In the genomic region with DNA sequence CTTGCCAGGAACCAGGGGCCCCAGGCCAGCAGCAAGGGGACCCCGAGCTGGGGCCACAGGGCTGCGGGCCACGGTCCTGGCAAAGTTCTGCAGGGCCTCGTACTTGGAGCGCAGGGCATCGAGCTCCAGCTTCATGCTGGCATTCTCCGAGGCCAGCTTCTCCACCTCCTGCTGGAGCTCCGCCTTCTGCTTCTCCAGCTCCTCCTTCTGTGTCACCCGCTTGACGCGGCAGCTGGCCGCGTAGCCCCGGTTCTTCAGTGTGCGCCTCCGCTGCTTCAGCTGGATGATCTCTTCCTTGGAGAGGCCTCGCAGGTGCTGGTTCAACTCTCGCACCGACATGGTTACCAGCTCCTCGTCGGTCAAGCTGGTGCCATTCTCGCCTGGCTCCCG, we compare ENCODE assay signal across 7 mouse cellular contexts. TPM values are rescaled to one million over a fixed set of nuclear protein-coding genes. Genes with fewer than 3 reads are reported as not detected.
DNase-seq lines count a peak whose midpoint lies in the region; ATAC-seq and TF ChIP-seq lines count a peak whose summit lies in the region.

No protein-coding gene starts in this region.

- no peak overlapping the region for H3K4me3 ChIP-seq in testis, adult 2 months (ENCODE audit: control insufficient read depth, low read depth, low read length)
- H3K4me3 ChIP-seq in embryonic facial prominence, embryonic 13.5 days, result no peak overlapping the region

- no peak for ATAC-seq in embryonic facial prominence, embryonic 13.5 days (ENCODE audit: insufficient number of reproducible peaks, insufficient read depth, low FRiP score, low TSS enrichment, low read depth)

- no peak overlapping the region; the same call in 1 of the 2 replicates for H3K4me2 ChIP-seq in embryonic facial prominence, embryonic 13.5 days

- H3K4me1 ChIP-seq in testis, adult 2 months (ENCODE audit: control insufficient read depth, insufficient read depth, low read length), result peaks cover 23% of the 10 kb centered on the region
- peaks cover 39% of the 10 kb centered on the region for H3K4me1 ChIP-seq in embryonic facial prominence, embryonic 13.5 days

- peak overlapping the region; percentile 62 for H3K27ac ChIP-seq in testis, adult 2 months (ENCODE audit: control insufficient read depth, insufficient read depth, low read depth, low read length)
- H3K27ac ChIP-seq in embryonic facial prominence, embryonic 13.5 days, result peak overlapping the region; percentile 44; the same call in 1 of the 2 replicates

- TF ChIP-seq POLR2A in testis, adult 2 months (IDR thresholded peaks at IDR 0.05; ENCODE audit: control insufficient read depth, low read depth, low read length), result no peak

- H3K9me3 ChIP-seq in embryonic facial prominence, embryonic 13.5 days, result no peaks in the 10 kb centered on the region

- no peaks in the 10 kb centered on the region for H3K27me3 ChIP-seq in testis, adult 2 months (ENCODE audit: control insufficient read depth, insufficient read depth, low read length)
- no peaks in the 10 kb centered on the region for H3K27me3 ChIP-seq in embryonic facial prominence, embryonic 13.5 days

- no peak for DNase-seq in testis, postnatal 14 days (ENCODE audit: low spot score)
- peak; percentile 82 for DNase-seq in kidney, adult 9 months
- peak; percentile 46 for DNase-seq in lung, postnatal 36 days
- DNase-seq in thymus, adult 18-20 months, result peak; percentile 70 to 75
- no peak for DNase-seq in right cerebral cortex, postnatal 10 days (ENCODE audit: low spot score in 2 of 2)

- no peak overlapping the region for H3K9ac ChIP-seq in embryonic facial prominence, embryonic 13.5 days

- 83% methylated on average over 23 of the region's 23 CpGs for WGBS in embryonic facial prominence, embryonic 13.5 days

- no peak for TF ChIP-seq CTCF in testis, adult 2 months (IDR thresholded peaks at IDR 0.05; ENCODE audit: control insufficient read depth, insufficient read depth, insufficient replicate concordance, low read depth, low read length)

- no peaks in the 10 kb centered on the region for H3K36me3 ChIP-seq in testis, adult 2 months (ENCODE audit: control insufficient read depth, insufficient read depth, low read length)
- peaks cover 29% of the 10 kb centered on the region for H3K36me3 ChIP-seq in embryonic facial prominence, embryonic 13.5 days

RNA-seq across cellular contexts. Expression of gene Mafg, which starts 4.1 kb away (rescaled TPM):
- 9.5 and 10.4 TPM in 2 replicates for polyA plus RNA-seq in testis, adult 2 months (2012; rRNA removed)
- polyA plus RNA-seq in embryonic facial prominence, embryonic 13.5 days (2015; fragmentation: Nextera tagmentation; extraction: Ambion mirVana), result 22.0 and 30.0 TPM in 2 replicates

RNA-seq across cellular contexts. Expression of gene Sirt7, which starts 4.3 kb away (rescaled TPM):
- polyA plus RNA-seq in testis, adult 2 months (2012; rRNA removed), result 22.3 and 23.9 TPM in 2 replicates
- 26.6 and 30.0 TPM in 2 replicates for polyA plus RNA-seq in embryonic facial prominence, embryonic 13.5 days (2015; fragmentation: Nextera tagmentation; extraction: Ambion mirVana)

RNA-seq across cellular contexts. Expression of gene Pcyt2, which starts 11.6 kb away (rescaled TPM):
- 106 and 116 TPM in 2 replicates for polyA plus RNA-seq in testis, adult 2 months (2012; rRNA removed)
- 150 and 152 TPM in 2 replicates for polyA plus RNA-seq in embryonic facial prominence, embryonic 13.5 days (2015; fragmentation: Nextera tagmentation; extraction: Ambion mirVana)

RNA-seq across cellular contexts. Expression of gene Pycr1, which starts 14.2 kb away (rescaled TPM):
- polyA plus RNA-seq in testis, adult 2 months (2012; rRNA removed), result 0.98 and 1.5 TPM in 2 replicates
- polyA plus RNA-seq in embryonic facial prominence, embryonic 13.5 days (2015; fragmentation: Nextera tagmentation; extraction: Ambion mirVana), result 27.7 and 34.9 TPM in 2 replicates

RNA-seq across cellular contexts. Expression of gene Myadml2, which starts 18.6 kb away (rescaled TPM):
- polyA plus RNA-seq in testis, adult 2 months (2012; rRNA removed), result 0.61 TPM in 1 of 2 replicates, not detected in the other
- polyA plus RNA-seq in embryonic facial prominence, embryonic 13.5 days (2015; fragmentation: Nextera tagmentation; extraction: Ambion mirVana), result not detected in 2 replicates

Comparison
In these comparisons a context has a peak if more than half of its experiments do, and no peak if none do; other contexts are left out.
1. DNase-seq: peak in kidney, adult 9 months (single experiment), lung, postnatal 36 days (single experiment) and thymus, adult 18-20 months (2 of 2); none in testis, postnatal 14 days (single experiment) and right cerebral cortex, postnatal 10 days (0 of 2).